Comparison of ENCODE assay signal across 25 mouse cellular contexts in the genomic region with DNA sequence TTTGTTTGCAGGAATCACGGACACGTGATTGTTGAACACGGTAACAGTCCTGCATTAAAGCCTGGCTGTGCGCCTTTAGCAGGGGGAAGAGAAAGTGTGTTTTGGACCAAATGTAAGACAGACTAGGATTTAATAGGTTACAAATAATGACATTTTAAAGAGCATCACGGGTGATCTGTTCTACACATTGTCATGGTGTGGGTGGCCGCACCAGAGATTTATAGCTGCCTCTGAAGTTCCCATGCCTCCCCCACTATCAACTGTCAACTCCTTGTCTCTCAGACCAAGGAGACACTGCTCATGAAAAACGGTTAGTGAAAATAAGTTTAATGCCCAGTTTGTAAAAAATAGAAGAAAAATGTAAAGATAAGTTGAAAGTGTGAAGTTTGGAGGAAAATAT. TPM values are rescaled to one million over a fixed set of nuclear protein-coding genes. Genes with fewer than 3 reads are reported as not detected.
DNase-seq lines count a peak whose midpoint lies in the region; ATAC-seq and TF ChIP-seq lines count a peak whose summit lies in the region.
"Had no signal": no experiment of that assay in that cellular context is flagged by ENCODE, and none has a peak within 500 bp of the region (broad histone marks: within the 10 kb centered on the region; RNA-seq: fewer than 3 reads in every experiment).

No protein-coding gene starts in this region.

- H3K4me2 ChIP-seq in kidney, embryonic 15.5 days, result no peak overlapping the region
- H3K4me2 ChIP-seq: embryonic facial prominence, embryonic 12.5 days; forebrain, embryonic 12.5 days had no signal

- H3K27me3 ChIP-seq in kidney, embryonic 15.5 days, result no peaks in the 10 kb centered on the region
- H3K27me3 ChIP-seq in kidney, adult 2 months (replicated peaks; ENCODE audit: control insufficient read depth, insufficient read depth, low read length), result no peaks in the 10 kb centered on the region; the same call in 1 of the 2 replicates
- H3K27me3 ChIP-seq: CH12.LX; embryonic facial prominence, embryonic 12.5 days; forebrain, embryonic 12.5 days; Patski had no signal

- H3K27ac ChIP-seq in kidney, embryonic 15.5 days, result no peak overlapping the region
- no peak overlapping the region for H3K27ac ChIP-seq in kidney, adult 2 months (ENCODE audit: insufficient read depth, low read depth, low read length)
- H3K27ac ChIP-seq: embryonic facial prominence, embryonic 10.5 days; embryonic facial prominence, embryonic 12.5 days; forebrain, embryonic 12.5 days had no signal

- no peaks in the 10 kb centered on the region for H3K9me3 ChIP-seq in kidney, embryonic 15.5 days (replicated peaks)
- H3K9me3 ChIP-seq: embryonic facial prominence, embryonic 10.5 days; embryonic facial prominence, embryonic 12.5 days; forebrain, embryonic 12.5 days; G1E had no signal

- no peak for TF ChIP-seq POLR2A in kidney, adult 2 months (IDR thresholded peaks at IDR 0.05; ENCODE audit: low read depth, low read length)

- H3K9ac ChIP-seq in kidney, embryonic 15.5 days, result no peak overlapping the region
- H3K9ac ChIP-seq: embryonic facial prominence, embryonic 12.5 days; forebrain, embryonic 12.5 days had no signal

- 34% methylated on average over 7 of the region's 7 CpGs for WGBS in kidney, embryonic 15.5 days
- WGBS in kidney, adult 2 months, result 68% methylated on average over 7 of the region's 7 CpGs

- peaks cover 17% of the 10 kb centered on the region; the same call in 1 of the 2 replicates for H3K4me1 ChIP-seq in kidney, embryonic 15.5 days
- peaks cover 5% of the 10 kb centered on the region; the same call in 1 of the 2 replicates for H3K4me1 ChIP-seq in kidney, adult 2 months (ENCODE audit: control insufficient read depth, insufficient read depth, low read length)

- peak; percentile 8 for DNase-seq in embryo, embryonic 10.5 days (ENCODE audit: low spot score)
- DNase-seq in embryo, embryonic 9.5 days (ENCODE audit: extremely low spot score), result no peak
- DNase-seq in kidney, adult 2 months, result no peak
- peak; percentile 26 to 32 for DNase-seq in kidney, postnatal 4 days
- no peak for DNase-seq in kidney, postnatal 25 days
- DNase-seq: adrenal gland, adult 8-10 months; adrenal gland, postnatal 14 days; adrenal gland, postnatal 36 days; B cell, adult 2 months; cerebellum, adult 11-12 months; cerebellum, adult 2 months; cerebellum, adult 9-10 months; cerebellum, postnatal 25 days; embryo, embryonic 11 days had no signal

- ATAC-seq in kidney, embryonic 15.5 days (replicated peaks; ENCODE audit: low FRiP score), result peak; percentile 54
- ATAC-seq: activated CD4-positive, CD25-positive, alpha-beta regulatory T cell, adult 4 months; CD4-positive, CD25-positive, alpha-beta regulatory T cell, adult 4 months; forebrain, embryonic 14.5 days; forebrain, embryonic 16.5 days; Patski had no signal

- no peak for TF ChIP-seq CTCF in kidney, adult 2 months (conservative IDR thresholded peaks at IDR 0.05; ENCODE audit: insufficient read depth, insufficient read length, low read depth, low read length)

- H3K36me3 ChIP-seq in kidney, embryonic 15.5 days, result no peaks in the 10 kb centered on the region
- H3K36me3 ChIP-seq in kidney, adult 2 months (ENCODE audit: control insufficient read depth, insufficient read depth, low read length), result no peaks in the 10 kb centered on the region
- H3K36me3 ChIP-seq: embryonic facial prominence, embryonic 10.5 days; embryonic facial prominence, embryonic 12.5 days; forebrain, embryonic 12.5 days; G1E had no signal

- no peak overlapping the region for H3K4me3 ChIP-seq in kidney, embryonic 15.5 days (replicated peaks)
- no peak overlapping the region for H3K4me3 ChIP-seq in kidney, adult 2 months (ENCODE audit: insufficient read depth, low read depth, low read length)
- H3K4me3 ChIP-seq: embryonic facial prominence, embryonic 10.5 days; embryonic facial prominence, embryonic 12.5 days; forebrain, embryonic 12.5 days had no signal

RNA-seq across cellular contexts. Expression of gene Prdm5, which starts 2.7 kb away (rescaled TPM):
- 20.2 and 21.3 TPM in 2 replicates for polyA plus RNA-seq in kidney, embryonic 15.5 days (2015; fragmentation: Nextera tagmentation; extraction: Ambion mirVana)
- polyA plus RNA-seq in kidney, adult 2 months (2012; rRNA removed), result 2.7 and 3.3 TPM in 2 replicates
- polyA plus RNA-seq: G1E had no signal

Comparison
In these comparisons a context has a peak if more than half of its experiments do, and no peak if none do; other contexts are left out.
1. DNase-seq: peak in embryo, embryonic 10.5 days (single experiment) and kidney, postnatal 4 days (2 of 2); none in embryo, embryonic 9.5 days (single experiment), kidney, adult 2 months (single experiment) and kidney, postnatal 25 days (0 of 2).